Mouse (Mus musculus) c-Kit-positive CD71-positive TER-119-negative erythroid progenitor cells, embryonic 14.5 days (primary cell): Measurements from ENCODE around the gene Cp.
A peak's percentile ranks its signal among the peaks of the same experiment; 100 is the strongest.
"Not testable (repeated sequence)": the region's sequence is repeated elsewhere in the genome, so short reads cannot be mapped to it uniquely, and the experiment has no call there.

Experiments
- DNase-seq: peaks from one replicate; pipeline ENCODE4 v3.0.0-alpha.2; 2013; ENCODE audit warnings: low read depth

Cp gene

GRCm38 (mm10) chr3:20007275-20007674 lies 50.4 kb downstream of the Cp start:
- no peak for DNase-seq

GRCm38 (mm10) chr3:20007759-20008158 lies 50.9 kb downstream of the Cp start:
- no peak for DNase-seq

GRCm38 (mm10) chr3:20010464-20010863 lies 53.6 kb downstream of the Cp start:
- DNase-seq = no peak

- DNase-seq = not testable (repeated sequence)
Observed at GRCm38 (mm10) chr3:20010905-20011304, 54.1 kb downstream of the Cp start.

- DNase-seq = no peak
Observed at GRCm38 (mm10) chr3:20014454-20014853, 57.6 kb downstream of the Cp start.

- no peak for DNase-seq
Observed at GRCm38 (mm10) chr3:20018076-20018475, 61.2 kb downstream of the Cp start.

GRCm38 (mm10) chr3:20023832-20024231 lies 67.0 kb downstream of the Cp start:
- DNase-seq = no peak

- DNase-seq = no peak
Observed at GRCm38 (mm10) chr3:20026481-20026880, 69.6 kb downstream of the Cp start.

GRCm38 (mm10) chr3:20026996-20027689 lies 70.3 kb downstream of the Cp start:
- no peak for DNase-seq

GRCm38 (mm10) chr3:20027788-20028187 lies 70.9 kb downstream of the Cp start:
- no peak for DNase-seq

GRCm38 (mm10) chr3:20028640-20029039 lies 71.8 kb downstream of the Cp start:
- no peak for DNase-seq

- DNase-seq = no peak
Observed at GRCm38 (mm10) chr3:20030807-20031206, 74.0 kb downstream of the Cp start.

- no peak for DNase-seq
Observed at GRCm38 (mm10) chr3:20033761-20034718, 77.2 kb downstream of the Cp start.

- peak; percentile 75 for DNase-seq
Observed at GRCm38 (mm10) chr3:20034719-20035404, 78.0 kb downstream of the Cp start, which contains the start of gene Hps3. TSS of gene Hps3 (minus strand) at chr3:20035315.

GRCm38 (mm10) chr3:20036069-20036468 lies 79.2 kb downstream of the Cp start:
- no peak for DNase-seq

GRCm38 (mm10) chr3:20041461-20041860 lies 84.6 kb downstream of the Cp start:
- not testable (repeated sequence) for DNase-seq

- DNase-seq = not testable (repeated sequence)
Observed at GRCm38 (mm10) chr3:20044736-20045135, 87.9 kb downstream of the Cp start.

- peak; percentile 88 for DNase-seq
Observed at GRCm38 (mm10) chr3:20057306-20058196, 100.7 kb downstream of the Cp start, which contains the start of gene Hltf. TSS of gene Hltf (plus strand) at chr3:20057811.

GRCm38 (mm10) chr3:20058197-20058541 lies 101.3 kb downstream of the Cp start:
- no peak for DNase-seq
